Mouse (Mus musculus) forebrain, embryonic 16.5 days (tissue): Measurements from ENCODE around the gene Orai1. TPM values are rescaled to one million over a fixed set of nuclear protein-coding genes. Genes with fewer than 3 reads are reported as not detected.
A peak's percentile ranks its signal among the peaks of the same experiment; 100 is the strongest.

Experiments used
- ATAC-seq: fragments of 200-750 bp; cut with Nextera tagmentation; 2 replicates; pipeline ENCODE4 v1.8.0; 2017; ENCODE audit warnings: mild to moderate bottlenecking, moderate library complexity
- H3K27ac ChIP-seq: fragments of 300-500 bp; sonication (generic); 2 replicates; pipeline ENCODE4 v1.5.1; 2014; ENCODE audit warnings: low read length, control low read depth
- H3K27me3 ChIP-seq: fragments of 300-500 bp; sonication (generic); replicated peaks from 2 replicates; pipeline ENCODE4 v1.6.1; 2014; ENCODE audit warnings: low read length; ENCODE audit not compliant: control insufficient read depth, insufficient read depth
- H3K36me3 ChIP-seq: fragments of 300-500 bp; sonication (generic); 2 replicates; pipeline ENCODE4 v1.6.1; 2014; ENCODE audit not compliant: control insufficient read depth, insufficient read depth
- H3K4me1 ChIP-seq: fragments of 300-500 bp; sonication (generic); replicated peaks from 2 replicates; pipeline ENCODE4 v1.6.1; 2014; ENCODE audit warnings: low read length; ENCODE audit not compliant: control insufficient read depth, insufficient read depth
- H3K4me2 ChIP-seq: fragments of 300-500 bp; sonication (generic); 2 replicates; pipeline ENCODE4 v1.6.1; 2014; ENCODE audit warnings: mild to moderate bottlenecking, low read length, control low read depth
- H3K4me3 ChIP-seq: fragments of 300-500 bp; sonication (generic); replicated peaks from 2 replicates; pipeline ENCODE4 v1.5.1; 2014; ENCODE audit warnings: mild to moderate bottlenecking, low read length, control low read depth
- H3K9ac ChIP-seq: fragments of 300-500 bp; sonication (generic); replicated peaks from 2 replicates; pipeline ENCODE4 v1.6.1; 2014; ENCODE audit warnings: low read depth, low read length, control low read depth
- H3K9me3 ChIP-seq: fragments of 300-500 bp; sonication (generic); 2 replicates; pipeline ENCODE4 v1.6.1; 2016; ENCODE audit warnings: low read length; ENCODE audit not compliant: control insufficient read depth
- WGBS: fragments of 180-500 bp; shearing (Covaris S2); extraction: QIAGEN DNeasy Blood & Tissue Kit; methylation state at CpG from one replicate; pipeline ENCODE4 v1.1.7; 2014; 5-methylcytosine and 5-hydroxymethylcytosine counted together
- polyA plus RNA-seq: library from polyadenylated mRNA; unstranded; fragments of >200 nt; fragmentation: Nextera tagmentation; extraction: Ambion mirVana; gene quantifications from 2 replicates; pipeline ENCODE4 v1.2.1, GENCODE M21; 2015

Gene Orai1
- polyA plus RNA-seq, 1 experiment from 2014 or later = 13.0 TPM

- no peaks in the 10 kb centered on the region for H3K36me3 ChIP-seq
- H3K4me2 ChIP-seq = peak overlapping the region; percentile 27
- peaks cover 45% of the 10 kb centered on the region for H3K4me1 ChIP-seq
- H3K27ac ChIP-seq = no peak overlapping the region
- H3K4me3 ChIP-seq = no peak overlapping the region
- H3K9me3 ChIP-seq = no peaks in the 10 kb centered on the region
- no peak overlapping the region for H3K9ac ChIP-seq
- no peak for ATAC-seq
- 44% methylated on average over 3 of the region's 3 CpGs for WGBS
- H3K27me3 ChIP-seq = no peaks in the 10 kb centered on the region
Observed at GRCm38 (mm10) chr5:122985276-122985675, 29.6 kb upstream of the Orai1 start.

GRCm38 (mm10) chr5:122986091-122986493 is 28.8 kb upstream of the Orai1 start:
- WGBS = 31% methylated on average over 8 of the region's 8 CpGs
- no peak overlapping the region for H3K27ac ChIP-seq
- H3K4me3 ChIP-seq = no peak overlapping the region
- no peaks in the 10 kb centered on the region for H3K9me3 ChIP-seq
- H3K27me3 ChIP-seq = no peaks in the 10 kb centered on the region
- no peak for ATAC-seq
- no peaks in the 10 kb centered on the region for H3K36me3 ChIP-seq
- H3K4me2 ChIP-seq = peak overlapping the region; percentile 95
- H3K9ac ChIP-seq = no peak overlapping the region
- peaks cover 53% of the 10 kb centered on the region for H3K4me1 ChIP-seq

- Histone ChIP-seq H3K27ac (peak overlapping the region; percentile 96; the same call in 1 of the 2 replicates), H3K9ac (peak overlapping the region; percentile 82), H3K4me3 (peak overlapping the region; percentile 72), H3K36me3 (no peaks in the 10 kb centered on the region), H3K27me3 (no peaks in the 10 kb centered on the region), H3K9me3 (no peaks in the 10 kb centered on the region), H3K4me1 (peaks cover 64% of the 10 kb centered on the region), H3K4me2 (peak overlapping the region; percentile 95)
- peak; percentile 27 for ATAC-seq
- WGBS = 4% methylated on average over 39 of the region's 39 CpGs
Observed at GRCm38 (mm10) chr5:122987211-122988020, 27.5 kb upstream of the Orai1 start.

- peaks cover 64% of the 10 kb centered on the region for H3K4me1 ChIP-seq
- no peaks in the 10 kb centered on the region for H3K9me3 ChIP-seq
- no peaks in the 10 kb centered on the region for H3K27me3 ChIP-seq
- H3K4me3 ChIP-seq = peak overlapping the region; percentile 72
- ATAC-seq = peak; percentile 36; the same call in 1 of the 2 replicates
- H3K4me2 ChIP-seq = peak overlapping the region; percentile 95
- under 1% methylated on average over 41 of the region's 41 CpGs for WGBS
- H3K36me3 ChIP-seq = no peaks in the 10 kb centered on the region
- H3K27ac ChIP-seq = peak overlapping the region; percentile 96
- H3K9ac ChIP-seq = peak overlapping the region; percentile 82
Observed at GRCm38 (mm10) chr5:122988021-122988751, 26.7 kb upstream of the Orai1 start.

GRCm38 (mm10) chr5:122989001-122989525 is 25.8 kb upstream of the Orai1 start:
- peak; percentile 77 for ATAC-seq
- Histone ChIP-seq H3K9me3 (no peaks in the 10 kb centered on the region), H3K4me1 (peaks cover 64% of the 10 kb centered on the region), H3K9ac (peak overlapping the region; percentile 82), H3K36me3 (no peaks in the 10 kb centered on the region), H3K4me3 (peak overlapping the region; percentile 72), H3K27ac (peak overlapping the region; percentile 96), H3K4me2 (peak overlapping the region; percentile 95), H3K27me3 (no peaks in the 10 kb centered on the region)
- WGBS = 0% methylated on average over 34 of the region's 39 CpGs

- Histone ChIP-seq H3K9me3 (no peaks in the 10 kb centered on the region), H3K4me2 (peak within 1 kb of the TSS; percentile 95), H3K4me1 (peaks cover 60% of the 10 kb centered on the region), H3K9ac (peak within 1 kb of the TSS; percentile 82), H3K27me3 (no peaks in the 10 kb centered on the region), H3K4me3 (peak within 1 kb of the TSS; percentile 72), H3K36me3 (no peaks in the 10 kb centered on the region), H3K27ac (peak within 1 kb of the TSS; percentile 96)
- WGBS = 4% methylated on average over 15 of the region's 15 CpGs
- ATAC-seq = peak; percentile 64
Observed at GRCm38 (mm10) chr5:122989551-122990330, 25.1 kb upstream of the Orai1 start, which contains the start of gene Kdm2b. TSS of gene Kdm2b (minus strand) at chr5:122989823.

- 14% methylated on average over 16 of the region's 16 CpGs for WGBS
- H3K36me3 ChIP-seq = no peaks in the 10 kb centered on the region
- H3K9ac ChIP-seq = peak overlapping the region; percentile 82
- no peaks in the 10 kb centered on the region for H3K27me3 ChIP-seq
- peaks cover 52% of the 10 kb centered on the region for H3K4me1 ChIP-seq
- no peak for ATAC-seq
- peak overlapping the region; percentile 96 for H3K27ac ChIP-seq
- H3K4me3 ChIP-seq = peak overlapping the region; percentile 72
- H3K4me2 ChIP-seq = peak overlapping the region; percentile 95
- H3K9me3 ChIP-seq = no peaks in the 10 kb centered on the region
Observed at GRCm38 (mm10) chr5:122990411-122991160, 24.3 kb upstream of the Orai1 start.

- Histone ChIP-seq H3K9ac (peak overlapping the region; percentile 82), H3K4me1 (peaks cover 43% of the 10 kb centered on the region), H3K4me3 (peak overlapping the region; percentile 72)
Observed at GRCm38 (mm10) chr5:122991350-122992004, 23.4 kb upstream of the Orai1 start.

More at GRCm38 (mm10) chr5:122991350-122992004, 23.4 kb upstream of the Orai1 start:
- Histone ChIP-seq H3K36me3 (no peaks in the 10 kb centered on the region), H3K4me2 (peak overlapping the region; percentile 95), H3K27ac (peak overlapping the region; percentile 64), H3K9me3 (no peaks in the 10 kb centered on the region), H3K27me3 (no peaks in the 10 kb centered on the region)
- no peak for ATAC-seq
- 35% methylated on average over 5 of the region's 5 CpGs for WGBS
